Mouse (Mus musculus): ENCODE measurements around the gene Bst2. TPM values are rescaled to one million over a fixed set of nuclear protein-coding genes. Genes with fewer than 3 reads are reported as not detected.

The Bst2 gene
- 24.5 and 27.0 TPM in 2 replicates for polyA plus RNA-seq (2015; fragmentation: Nextera tagmentation; extraction: Ambion mirVana)

- H3K4me3 ChIP-seq (ENCODE audit: low read depth, low read length), result peak within 1 kb of the TSS; percentile 76
- peak within 1 kb of the TSS; percentile 82 for H3K27ac ChIP-seq (ENCODE audit: low read length)
- H3K9me3 ChIP-seq (replicated peaks; ENCODE audit: control insufficient read depth, low read length), result no peaks in the 10 kb centered on the region
- peak; percentile 92 for ATAC-seq (ENCODE audit: low read depth)
- peak within 1 kb of the TSS; percentile 85 for H3K4me2 ChIP-seq (ENCODE audit: low read depth, low read length)
- 2% methylated on average over 37 of the region's 37 CpGs for WGBS (ENCODE audit: insufficient replicate concordance)
- peaks cover 15% of the 10 kb centered on the region for H3K4me1 ChIP-seq (ENCODE audit: control insufficient read depth, low read depth, low read length)
- H3K9ac ChIP-seq (ENCODE audit: low read depth, low read length), result peak within 1 kb of the TSS; percentile 73
- no peaks in the 10 kb centered on the region for H3K36me3 ChIP-seq (ENCODE audit: control insufficient read depth, insufficient read depth)
- no peaks in the 10 kb centered on the region for H3K27me3 ChIP-seq (ENCODE audit: control insufficient read depth, insufficient read depth, low read depth, low read length)
These were observed at the start of gene Bst2 for GRCm38 (mm10) chr8:71537028-71537867. Bst2 (minus strand) TSS chr8:71537456.

GRCm38 (mm10) chr8:71586891-71587290 lies 49.6 kb upstream of the Bst2 start:
- no peaks in the 10 kb centered on the region for H3K36me3 ChIP-seq (ENCODE audit: control insufficient read depth, insufficient read depth)
- H3K4me2 ChIP-seq (ENCODE audit: low read depth, low read length), result no peak overlapping the region
- H3K27ac ChIP-seq (ENCODE audit: low read length), result no peak overlapping the region
- H3K9me3 ChIP-seq (replicated peaks; ENCODE audit: control insufficient read depth, low read length), result no peaks in the 10 kb centered on the region
- H3K4me3 ChIP-seq (ENCODE audit: low read depth, low read length), result no peak overlapping the region
- no peak overlapping the region for H3K9ac ChIP-seq (ENCODE audit: low read depth, low read length)
- peaks cover 8% of the 10 kb centered on the region for H3K4me1 ChIP-seq (ENCODE audit: control insufficient read depth, low read depth, low read length)
- no peaks in the 10 kb centered on the region for H3K27me3 ChIP-seq (ENCODE audit: control insufficient read depth, insufficient read depth, low read depth, low read length)
- WGBS (ENCODE audit: insufficient replicate concordance), result 62% methylated on average over 2 of the region's 2 CpGs
- ATAC-seq (ENCODE audit: low read depth), result no peak

GRCm38 (mm10) chr8:71580201-71580600 lies 42.9 kb upstream of the Bst2 start:
- no peak for ATAC-seq (ENCODE audit: low read depth)
- Histone ChIP-seq H3K4me2 (ENCODE audit: low read depth, low read length) (no peak overlapping the region), H3K4me1 (ENCODE audit: control insufficient read depth, low read depth, low read length) (no peaks in the 10 kb centered on the region), H3K27ac (ENCODE audit: low read length) (no peak overlapping the region), H3K9ac (ENCODE audit: low read depth, low read length) (no peak overlapping the region), H3K27me3 (ENCODE audit: control insufficient read depth, insufficient read depth, low read depth, low read length) (no peaks in the 10 kb centered on the region), H3K36me3 (ENCODE audit: control insufficient read depth, insufficient read depth) (no peaks in the 10 kb centered on the region), H3K4me3 (ENCODE audit: low read depth, low read length) (no peak overlapping the region), H3K9me3 (replicated peaks; ENCODE audit: control insufficient read depth, low read length) (no peaks in the 10 kb centered on the region)
- 62% methylated on average over 8 of the region's 9 CpGs for WGBS (ENCODE audit: insufficient replicate concordance)

GRCm38 (mm10) chr8:71579476-71579875 lies 42.2 kb upstream of the Bst2 start:
- Histone ChIP-seq H3K36me3 (ENCODE audit: control insufficient read depth, insufficient read depth) (no peaks in the 10 kb centered on the region), H3K27me3 (ENCODE audit: control insufficient read depth, insufficient read depth, low read depth, low read length) (no peaks in the 10 kb centered on the region), H3K27ac (ENCODE audit: low read length) (no peak overlapping the region), H3K4me2 (ENCODE audit: low read depth, low read length) (no peak overlapping the region), H3K9ac (ENCODE audit: low read depth, low read length) (no peak overlapping the region), H3K9me3 (replicated peaks; ENCODE audit: control insufficient read depth, low read length) (no peaks in the 10 kb centered on the region), H3K4me3 (ENCODE audit: low read depth, low read length) (no peak overlapping the region), H3K4me1 (ENCODE audit: control insufficient read depth, low read depth, low read length) (no peaks in the 10 kb centered on the region)
- 71% methylated on average over 14 of the region's 14 CpGs for WGBS (ENCODE audit: insufficient replicate concordance)
- no peak for ATAC-seq (ENCODE audit: low read depth)

GRCm38 (mm10) chr8:71579009-71579408 lies 41.8 kb upstream of the Bst2 start:
- Histone ChIP-seq H3K36me3 (ENCODE audit: control insufficient read depth, insufficient read depth) (no peaks in the 10 kb centered on the region), H3K4me1 (ENCODE audit: control insufficient read depth, low read depth, low read length) (no peaks in the 10 kb centered on the region), H3K4me2 (ENCODE audit: low read depth, low read length) (no peak overlapping the region), H3K27me3 (ENCODE audit: control insufficient read depth, insufficient read depth, low read depth, low read length) (no peaks in the 10 kb centered on the region), H3K9ac (ENCODE audit: low read depth, low read length) (no peak overlapping the region), H3K27ac (ENCODE audit: low read length) (no peak overlapping the region), H3K4me3 (ENCODE audit: low read depth, low read length) (no peak overlapping the region), H3K9me3 (replicated peaks; ENCODE audit: control insufficient read depth, low read length) (no peaks in the 10 kb centered on the region)
- WGBS (ENCODE audit: insufficient replicate concordance), result 29% methylated on average over 1 of the region's 1 CpGs
- no peak for ATAC-seq (ENCODE audit: low read depth)

- no peak overlapping the region for H3K9ac ChIP-seq (ENCODE audit: low read depth, low read length)
- H3K4me1 ChIP-seq (ENCODE audit: control insufficient read depth, low read depth, low read length), result no peaks in the 10 kb centered on the region
- WGBS (ENCODE audit: insufficient replicate concordance), result 39% methylated on average over 4 of the region's 4 CpGs
- no peak overlapping the region for H3K4me2 ChIP-seq (ENCODE audit: low read depth, low read length)
- H3K27me3 ChIP-seq (ENCODE audit: control insufficient read depth, insufficient read depth, low read depth, low read length), result no peaks in the 10 kb centered on the region
- no peak for ATAC-seq (ENCODE audit: low read depth)
- H3K9me3 ChIP-seq (replicated peaks; ENCODE audit: control insufficient read depth, low read length), result no peaks in the 10 kb centered on the region
- no peaks in the 10 kb centered on the region for H3K36me3 ChIP-seq (ENCODE audit: control insufficient read depth, insufficient read depth)
- H3K27ac ChIP-seq (ENCODE audit: low read length), result no peak overlapping the region
- no peak overlapping the region for H3K4me3 ChIP-seq (ENCODE audit: low read depth, low read length)
These were observed 40.7 kb upstream of the Bst2 start for GRCm38 (mm10) chr8:71577856-71578387.

GRCm38 (mm10) chr8:71575020-71575419 lies 37.8 kb upstream of the Bst2 start:
- H3K4me3 ChIP-seq (ENCODE audit: low read depth, low read length), result no peak overlapping the region
- H3K4me2 ChIP-seq (ENCODE audit: low read depth, low read length), result no peak overlapping the region
- H3K9me3 ChIP-seq (replicated peaks; ENCODE audit: control insufficient read depth, low read length), result no peaks in the 10 kb centered on the region
- ATAC-seq (ENCODE audit: low read depth), result no peak
- no peaks in the 10 kb centered on the region; the same call in 1 of the 2 replicates for H3K27me3 ChIP-seq (ENCODE audit: control insufficient read depth, insufficient read depth, low read depth, low read length)
- H3K4me1 ChIP-seq (ENCODE audit: control insufficient read depth, low read depth, low read length), result peaks cover 9% of the 10 kb centered on the region; the same call in 1 of the 2 replicates
- H3K9ac ChIP-seq (ENCODE audit: low read depth, low read length), result no peak overlapping the region
- no peak overlapping the region for H3K27ac ChIP-seq (ENCODE audit: low read length)
- 38% methylated on average over 1 of the region's 1 CpGs for WGBS (ENCODE audit: insufficient replicate concordance)
- no peaks in the 10 kb centered on the region for H3K36me3 ChIP-seq (ENCODE audit: control insufficient read depth, insufficient read depth)

GRCm38 (mm10) chr8:71574426-71574825 lies 37.2 kb upstream of the Bst2 start:
- H3K4me1 ChIP-seq (ENCODE audit: control insufficient read depth, low read depth, low read length), result peaks cover 13% of the 10 kb centered on the region; the same call in 1 of the 2 replicates
- no peak overlapping the region for H3K27ac ChIP-seq (ENCODE audit: low read length)
- H3K36me3 ChIP-seq (ENCODE audit: control insufficient read depth, insufficient read depth), result no peaks in the 10 kb centered on the region
- H3K9me3 ChIP-seq (replicated peaks; ENCODE audit: control insufficient read depth, low read length), result no peaks in the 10 kb centered on the region
- no peak overlapping the region for H3K4me3 ChIP-seq (ENCODE audit: low read depth, low read length)
- ATAC-seq (ENCODE audit: low read depth), result no peak
- H3K27me3 ChIP-seq (ENCODE audit: control insufficient read depth, insufficient read depth, low read depth, low read length), result peaks cover 4% of the 10 kb centered on the region
- no peak overlapping the region for H3K4me2 ChIP-seq (ENCODE audit: low read depth, low read length)
- 59% methylated on average over 7 of the region's 7 CpGs for WGBS (ENCODE audit: insufficient replicate concordance)
- H3K9ac ChIP-seq (ENCODE audit: low read depth, low read length), result no peak overlapping the region
